15 mouse cellular contexts compared by ENCODE assay signal in genomic region chr11:80775535-80775934, GRCm38 (mm10). TPM values are rescaled to one million over a fixed set of nuclear protein-coding genes. Genes with fewer than 3 reads are reported as not detected.
"Had no signal": no experiment of that assay in that cellular context is flagged by ENCODE, and none has a peak within 500 bp of the region (broad histone marks: within the 10 kb centered on the region; RNA-seq: fewer than 3 reads in every experiment).

No protein-coding gene starts in this region.

- H3K4me2 ChIP-seq: neural tube, embryonic 13.5 days; neural tube, embryonic 15.5 days; stomach, embryonic 15.5 days had no signal

- DNase-seq: right cerebral cortex, adult 18-20 months; right cerebral cortex, postnatal 14 days; right cerebral cortex, postnatal 25 days; right cerebral cortex, postnatal 4 days; spleen, adult 18-20 months; thymus, adult 18-20 months; thymus, adult 2 months; thymus, postnatal 14 days; thymus, postnatal 25 days; thymus, postnatal 36 days; thymus, postnatal 4 days had no signal

- H3K4me3 ChIP-seq: neural tube, embryonic 13.5 days; neural tube, embryonic 15.5 days; stomach, embryonic 15.5 days had no signal

- H3K27me3 ChIP-seq: stomach, embryonic 15.5 days had no signal

- H3K9me3 ChIP-seq: neural tube, embryonic 13.5 days; neural tube, embryonic 15.5 days; stomach, embryonic 15.5 days had no signal

- H3K36me3 ChIP-seq: neural tube, embryonic 13.5 days; neural tube, embryonic 15.5 days; stomach, embryonic 15.5 days had no signal

- H3K9ac ChIP-seq: neural tube, embryonic 13.5 days; neural tube, embryonic 15.5 days; stomach, embryonic 15.5 days had no signal

- H3K27ac ChIP-seq: neural tube, embryonic 13.5 days; neural tube, embryonic 15.5 days; stomach, embryonic 15.5 days had no signal

RNA-seq across cellular contexts. Expression of gene Tmem98, which starts 34.4 kb away (rescaled TPM):
- total RNA-seq: neutrophil, adult 5-6 weeks had no signal
